Mouse (Mus musculus) hindbrain, embryonic 11.5 days (tissue): ENCODE measurements around the gene Gm10203. TPM values are rescaled to one million over a fixed set of nuclear protein-coding genes. Genes with fewer than 3 reads are reported as not detected.
"Not testable (repeated sequence)": the region's sequence is repeated elsewhere in the genome, so short reads cannot be mapped to it uniquely, and the experiment has no call there.

Experiments used
- ATAC-seq: fragments of 200-750 bp; cut with Nextera tagmentation; 2 replicates; pipeline ENCODE4 v1.8.0; 2017; ENCODE audit warnings: mild to moderate bottlenecking, moderate TSS enrichment, moderate library complexity; ENCODE audit not compliant: low FRiP score
- DNase-seq: peaks from one replicate; pipeline ENCODE4 v3.0.0-alpha.2; 2015; ENCODE audit warnings: low spot score
- H3K27ac ChIP-seq: fragments of 300-500 bp; sonication (generic); 2 replicates; pipeline ENCODE4 v1.5.1; 2014; ENCODE audit warnings: mild to moderate bottlenecking, low read depth, low read length
- H3K27me3 ChIP-seq: fragments of 300-500 bp; sonication (generic); 2 replicates; pipeline ENCODE4 v1.6.1; 2014; ENCODE audit warnings: mild to moderate bottlenecking, low read length, moderate library complexity, mixed read lengths; ENCODE audit not compliant: control insufficient read depth, insufficient read depth
- H3K36me3 ChIP-seq: fragments of 300-500 bp; sonication (generic); 2 replicates; pipeline ENCODE4 v1.6.1; 2014; ENCODE audit warnings: mild to moderate bottlenecking, low read length, moderate library complexity, mixed read lengths; ENCODE audit not compliant: control insufficient read depth, insufficient read depth
- H3K4me1 ChIP-seq: fragments of 300-500 bp; sonication (generic); replicated peaks from 2 replicates; pipeline ENCODE4 v1.6.1; 2014; ENCODE audit warnings: low read length, mixed read lengths; ENCODE audit not compliant: control insufficient read depth, insufficient read depth
- H3K4me2 ChIP-seq: fragments of 300-500 bp; sonication (generic); replicated peaks from 2 replicates; pipeline ENCODE4 v1.6.1; 2014; ENCODE audit warnings: mild to moderate bottlenecking, low read depth, low read length
- H3K4me3 ChIP-seq: fragments of 300-500 bp; sonication (generic); 2 replicates; pipeline ENCODE4 v1.5.1; 2014; ENCODE audit warnings: low read depth, low read length
- H3K9ac ChIP-seq: fragments of 300-500 bp; sonication (generic); 2 replicates; pipeline ENCODE4 v1.6.1; 2014; ENCODE audit warnings: low read depth, low read length
- H3K9me3 ChIP-seq: fragments of 300-500 bp; sonication (generic); 2 replicates; pipeline ENCODE4 v1.6.1; 2016; ENCODE audit warnings: low read length; ENCODE audit not compliant: control insufficient read depth
- WGBS: fragments of 180-500 bp; shearing (Covaris S2); extraction: QIAGEN DNeasy Blood & Tissue Kit; methylation state at CpG from one replicate; pipeline ENCODE4 v1.1.7; 2014; 5-methylcytosine and 5-hydroxymethylcytosine counted together
- polyA plus RNA-seq: library from polyadenylated mRNA; unstranded; fragments of >200 nt; fragmentation: Nextera tagmentation; extraction: Ambion mirVana; gene quantifications from 2 replicates; pipeline ENCODE4 v1.2.1, GENCODE M21; 2014

The Gm10203 gene
- not detected in 2 replicates for polyA plus RNA-seq

GRCm38 (mm10) chr6:149129870-149130269 is at the start of gene Gm10203:
Gm10203 (plus strand) TSS chr6:149130170.
- not testable (repeated sequence) for H3K27ac ChIP-seq, H3K27me3 ChIP-seq, DNase-seq, H3K4me1 ChIP-seq, H3K36me3 ChIP-seq, H3K4me3 ChIP-seq, H3K9ac ChIP-seq, H3K9me3 ChIP-seq, ATAC-seq, H3K4me2 ChIP-seq
- WGBS: 80% methylated on average over 8 of the region's 8 CpGs

GRCm38 (mm10) chr6:149092406-149092805 is 37.6 kb upstream of the Gm10203 start:
- ATAC-seq: no peak

GRCm38 (mm10) chr6:149093465-149093864 is 36.5 kb upstream of the Gm10203 start:
- no peak for ATAC-seq
- DNase-seq: no peak
- H3K4me2 ChIP-seq: no peak overlapping the region
- no peaks in the 10 kb centered on the region for H3K36me3 ChIP-seq
- H3K4me1 ChIP-seq: no peaks in the 10 kb centered on the region
- no peak overlapping the region for H3K27ac ChIP-seq
- 63% methylated on average over 5 of the region's 5 CpGs for WGBS
- no peak overlapping the region for H3K4me3 ChIP-seq
- no peaks in the 10 kb centered on the region for H3K9me3 ChIP-seq
- H3K9ac ChIP-seq: no peak overlapping the region
- no peaks in the 10 kb centered on the region for H3K27me3 ChIP-seq

More at GRCm38 (mm10) chr6:149092406-149092805, 37.6 kb upstream of the Gm10203 start:
- no peak overlapping the region for H3K4me2 ChIP-seq
- H3K9ac ChIP-seq: no peak overlapping the region
- H3K4me1 ChIP-seq: no peaks in the 10 kb centered on the region
- H3K27me3 ChIP-seq: no peaks in the 10 kb centered on the region
- 95% methylated on average over 6 of the region's 6 CpGs for WGBS
- no peak overlapping the region for H3K4me3 ChIP-seq
- H3K36me3 ChIP-seq: no peaks in the 10 kb centered on the region
- no peaks in the 10 kb centered on the region for H3K9me3 ChIP-seq
- no peak overlapping the region for H3K27ac ChIP-seq
- no peak for DNase-seq

GRCm38 (mm10) chr6:149094555-149094954 is 35.4 kb upstream of the Gm10203 start:
- Histone ChIP-seq H3K4me3 (no peak overlapping the region), H3K27me3 (no peaks in the 10 kb centered on the region), H3K4me1 (0 out of 2 replicates have a peak, but pooled peaks cover 2% of the 10 kb centered on the region), H3K4me2 (no peak overlapping the region), H3K9ac (no peak overlapping the region), H3K9me3 (no peaks in the 10 kb centered on the region), H3K27ac (no peak overlapping the region), H3K36me3 (no peaks in the 10 kb centered on the region)
- WGBS: 95% methylated on average over 1 of the region's 1 CpGs
- ATAC-seq: no peak
- DNase-seq: no peak

- H3K27ac ChIP-seq: no peak overlapping the region
- 86% methylated on average over 6 of the region's 6 CpGs for WGBS
- ATAC-seq: no peak
These were observed 34.6 kb upstream of the Gm10203 start for GRCm38 (mm10) chr6:149095389-149095788.

GRCm38 (mm10) chr6:149096233-149096632 is 33.7 kb upstream of the Gm10203 start:
- H3K9ac ChIP-seq: no peak overlapping the region
- 0 out of 2 replicates have a peak, but pooled peaks cover 2% of the 10 kb centered on the region for H3K4me1 ChIP-seq
- no peaks in the 10 kb centered on the region for H3K36me3 ChIP-seq
- ATAC-seq (no peak), DNase-seq (no peak)
- no peak overlapping the region for H3K27ac ChIP-seq
- no peaks in the 10 kb centered on the region for H3K27me3 ChIP-seq
- H3K9me3 ChIP-seq: no peaks in the 10 kb centered on the region
- no peak overlapping the region for H3K4me3 ChIP-seq
- no peak overlapping the region for H3K4me2 ChIP-seq
- WGBS: 86% methylated on average over 2 of the region's 2 CpGs

More at GRCm38 (mm10) chr6:149095389-149095788, 34.6 kb upstream of the Gm10203 start:
- no peaks in the 10 kb centered on the region for H3K27me3 ChIP-seq
- H3K9ac ChIP-seq: no peak overlapping the region
- DNase-seq: no peak
- 0 out of 2 replicates have a peak, but pooled peaks cover 2% of the 10 kb centered on the region for H3K4me1 ChIP-seq
- no peak overlapping the region for H3K4me2 ChIP-seq
- no peaks in the 10 kb centered on the region for H3K36me3 ChIP-seq
- no peak overlapping the region for H3K4me3 ChIP-seq
- H3K9me3 ChIP-seq: no peaks in the 10 kb centered on the region

GRCm38 (mm10) chr6:149097276-149097675 is 32.7 kb upstream of the Gm10203 start:
- Histone ChIP-seq H3K27ac (no peak overlapping the region), H3K36me3 (no peaks in the 10 kb centered on the region), H3K9me3 (no peaks in the 10 kb centered on the region), H3K27me3 (no peaks in the 10 kb centered on the region), H3K4me2 (no peak overlapping the region), H3K4me3 (no peak overlapping the region), H3K9ac (no peak overlapping the region), H3K4me1 (0 out of 2 replicates have a peak, but pooled peaks cover 2% of the 10 kb centered on the region)
- 93% methylated on average over 1 of the region's 1 CpGs for WGBS
- ATAC-seq: no peak
- DNase-seq: no peak

GRCm38 (mm10) chr6:149098993-149099392 is 31.0 kb upstream of the Gm10203 start:
- H3K4me1 ChIP-seq: 0 out of 2 replicates have a peak, but pooled peaks cover 2% of the 10 kb centered on the region
- H3K27me3 ChIP-seq: no peaks in the 10 kb centered on the region
- ATAC-seq (no peak), DNase-seq (no peak)
- no peaks in the 10 kb centered on the region for H3K36me3 ChIP-seq
- no peak overlapping the region for H3K9ac ChIP-seq
- no peak overlapping the region for H3K27ac ChIP-seq
- H3K4me3 ChIP-seq: no peak overlapping the region
- H3K4me2 ChIP-seq: no peak overlapping the region
- H3K9me3 ChIP-seq: no peaks in the 10 kb centered on the region
